Mouse (Mus musculus): ENCODE measurements at regions not wholly inside any gene's neighbourhood (a gene's known extent, or its start where the extent isn't known, plus 50 kb on each side); places are given as distances from the start of the nearest gene placed in this dataset.
"Not testable (repeated sequence)": the region's sequence is repeated elsewhere in the genome, so short reads cannot be mapped to it uniquely, and the experiment has no call there.

GRCm38 (mm10) chr3:50652265-50652664, 208.9 kb upstream of the Slc7a11 start:
- ATAC-seq (replicated peaks; ENCODE audit: poor library complexity) = no peak

GRCm38 (mm10) chr3:50643068-50643467, 199.7 kb upstream of the Slc7a11 start:
- no peak for ATAC-seq (replicated peaks; ENCODE audit: poor library complexity)

- ATAC-seq (replicated peaks; ENCODE audit: poor library complexity) = no peak
These were observed 196.5 kb upstream of the Slc7a11 start for GRCm38 (mm10) chr3:50639907-50640323.

- no peak for ATAC-seq (replicated peaks; ENCODE audit: poor library complexity)
These were observed 191.2 kb upstream of the Slc7a11 start for GRCm38 (mm10) chr3:50634457-50635075.

GRCm38 (mm10) chr3:50631286-50631685, 187.9 kb upstream of the Slc7a11 start:
- peak; percentile 60 for ATAC-seq (replicated peaks; ENCODE audit: poor library complexity)

- ATAC-seq (replicated peaks; ENCODE audit: poor library complexity) = peak; percentile 98
These were observed 184.8 kb upstream of the Slc7a11 start for GRCm38 (mm10) chr3:50628092-50628696.

- not testable (repeated sequence) for ATAC-seq (replicated peaks; ENCODE audit: poor library complexity)
These were observed 177.8 kb upstream of the Slc7a11 start for GRCm38 (mm10) chr3:50621176-50621575.

GRCm38 (mm10) chr3:50619061-50619460, 175.6 kb upstream of the Slc7a11 start:
- ATAC-seq (replicated peaks; ENCODE audit: poor library complexity) = no peak

GRCm38 (mm10) chr3:50615384-50616285, 172.2 kb upstream of the Slc7a11 start:
- peak; percentile 93 for ATAC-seq (replicated peaks; ENCODE audit: poor library complexity)

GRCm38 (mm10) chr3:50613011-50613410, 169.6 kb upstream of the Slc7a11 start:
- ATAC-seq (replicated peaks; ENCODE audit: poor library complexity) = no peak

GRCm38 (mm10) chr3:50609341-50610012, 166.1 kb upstream of the Slc7a11 start:
- ATAC-seq (replicated peaks; ENCODE audit: poor library complexity) = no peak

GRCm38 (mm10) chr3:50607736-50608135, 164.3 kb upstream of the Slc7a11 start:
- peak; percentile 90 for ATAC-seq (replicated peaks; ENCODE audit: poor library complexity)

- ATAC-seq (replicated peaks; ENCODE audit: poor library complexity) = no peak
These were observed 163.6 kb upstream of the Slc7a11 start for GRCm38 (mm10) chr3:50606986-50607385.

GRCm38 (mm10) chr3:50605750-50606149, 162.3 kb upstream of the Slc7a11 start:
- ATAC-seq (replicated peaks; ENCODE audit: poor library complexity) = peak; percentile 80

- no peak for ATAC-seq (replicated peaks; ENCODE audit: poor library complexity)
These were observed 159.8 kb upstream of the Slc7a11 start for GRCm38 (mm10) chr3:50603182-50603581.

- ATAC-seq (replicated peaks; ENCODE audit: poor library complexity) = no peak
These were observed 152.3 kb upstream of the Slc7a11 start for GRCm38 (mm10) chr3:50595732-50596131.

GRCm38 (mm10) chr3:50584323-50584722, 140.9 kb upstream of the Slc7a11 start:
- no peak for ATAC-seq (replicated peaks; ENCODE audit: poor library complexity)

GRCm38 (mm10) chr3:50583475-50583874, 140.1 kb upstream of the Slc7a11 start:
- peak; percentile 80 for ATAC-seq (replicated peaks; ENCODE audit: poor library complexity)

- no peak for ATAC-seq (replicated peaks; ENCODE audit: poor library complexity)
These were observed 131.0 kb upstream of the Slc7a11 start for GRCm38 (mm10) chr3:50574388-50574787.

- ATAC-seq (replicated peaks; ENCODE audit: poor library complexity) = no peak
These were observed 126.6 kb upstream of the Slc7a11 start for GRCm38 (mm10) chr3:50570027-50570426.

- ATAC-seq (replicated peaks; ENCODE audit: poor library complexity) = no peak
These were observed 126.2 kb upstream of the Slc7a11 start for GRCm38 (mm10) chr3:50569565-50569964.
